Mouse (Mus musculus) heart, embryonic 12.5 days (tissue): ENCODE measurements at regions not wholly inside any gene's neighbourhood (a gene's known extent, or its start where the extent isn't known, plus 50 kb on each side); places are given as distances from the start of the nearest gene placed in this dataset.

Source experiments
- ATAC-seq: fragments of 200-750 bp; cut with Nextera tagmentation; 2 replicates; pipeline ENCODE4 v1.8.0; 2017; ENCODE audit warnings: moderate TSS enrichment, moderate library complexity; ENCODE audit not compliant: insufficient number of reproducible peaks, low FRiP score
- H3K27ac ChIP-seq: fragments of 300-500 bp; sonication (generic); 2 replicates; pipeline ENCODE4 v1.5.1; 2016; ENCODE audit warnings: mild to moderate bottlenecking, moderate library complexity; ENCODE audit not compliant: poor library complexity, severe bottlenecking
- H3K27me3 ChIP-seq: fragments of 300-500 bp; sonication (generic); replicated peaks from 2 replicates; pipeline ENCODE4 v1.6.1; 2016; ENCODE audit warnings: mild to moderate bottlenecking, moderate library complexity
- H3K36me3 ChIP-seq: fragments of 300-500 bp; sonication (generic); 2 replicates; pipeline ENCODE4 v1.6.1; 2016; ENCODE audit warnings: mild to moderate bottlenecking, moderate library complexity
- H3K4me1 ChIP-seq: fragments of 300-500 bp; sonication (generic); replicated peaks from 2 replicates; pipeline ENCODE4 v1.6.1; 2016; ENCODE audit warnings: mild to moderate bottlenecking
- H3K4me2 ChIP-seq: fragments of 300-500 bp; sonication (generic); 2 replicates; pipeline ENCODE4 v1.6.1; 2016; ENCODE audit warnings: mild to moderate bottlenecking, moderate library complexity
- H3K4me3 ChIP-seq: fragments of 300-500 bp; sonication (generic); 2 replicates; pipeline ENCODE4 v1.5.1; 2016; ENCODE audit warnings: mild to moderate bottlenecking
- H3K9ac ChIP-seq: fragments of 300-500 bp; sonication (generic); 2 replicates; pipeline ENCODE4 v1.6.1; 2016; ENCODE audit warnings: mild to moderate bottlenecking, moderate library complexity
- H3K9me3 ChIP-seq: fragments of 300-500 bp; sonication (generic); replicated peaks from 2 replicates; pipeline ENCODE4 v1.6.1; 2016; ENCODE audit warnings: mild to moderate bottlenecking, moderate library complexity
- WGBS: fragments of 180-500 bp; shearing (Covaris S2); methylation state at CpG from one replicate; pipeline ENCODE4 v1.1.7; 2016; 5-methylcytosine and 5-hydroxymethylcytosine counted together

DNA sequence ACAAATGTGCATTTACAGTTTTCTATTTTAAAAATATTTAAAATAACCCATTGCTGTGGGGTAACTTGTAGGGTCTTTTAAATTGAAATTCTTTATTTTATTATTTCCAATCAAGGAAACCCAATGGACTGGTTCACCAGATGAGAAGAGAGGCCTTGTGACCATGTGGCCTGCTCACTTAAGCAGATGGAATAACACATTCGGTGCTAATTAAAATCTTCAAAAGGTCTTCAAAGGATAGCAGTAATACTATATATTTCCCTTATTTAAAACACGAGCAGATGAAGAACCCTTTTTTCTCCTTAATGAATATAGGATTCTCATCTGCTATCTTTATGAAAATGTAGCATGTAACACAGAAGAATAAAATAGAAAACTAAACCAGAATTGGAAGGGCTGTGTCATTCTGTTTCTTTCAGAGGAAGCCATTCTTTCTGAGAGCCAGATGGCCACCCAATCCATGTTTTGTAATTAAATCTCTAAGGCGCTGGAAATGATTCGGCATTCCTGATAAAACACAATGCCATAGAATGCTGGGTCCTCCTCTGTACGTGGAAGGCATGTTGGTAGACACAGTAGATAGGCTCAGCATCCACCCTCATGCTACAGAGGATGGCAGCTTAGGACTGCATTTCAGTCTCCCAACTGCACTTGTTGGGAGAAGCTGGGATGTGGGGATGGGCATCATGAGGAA, 134.4 kb upstream of the Cttnbp2 start:
- ATAC-seq = no peak
- Histone ChIP-seq H3K36me3 (no peaks in the 10 kb centered on the region), H3K4me1 (peaks cover 9% of the 10 kb centered on the region; the same call in 1 of the 2 replicates), H3K9ac (no peak overlapping the region), H3K4me2 (no peak overlapping the region), H3K27me3 (no peaks in the 10 kb centered on the region), H3K27ac (no peak overlapping the region), H3K9me3 (no peaks in the 10 kb centered on the region), H3K4me3 (no peak overlapping the region)
- WGBS = 77% methylated on average over 5 of the region's 5 CpGs

DNA sequence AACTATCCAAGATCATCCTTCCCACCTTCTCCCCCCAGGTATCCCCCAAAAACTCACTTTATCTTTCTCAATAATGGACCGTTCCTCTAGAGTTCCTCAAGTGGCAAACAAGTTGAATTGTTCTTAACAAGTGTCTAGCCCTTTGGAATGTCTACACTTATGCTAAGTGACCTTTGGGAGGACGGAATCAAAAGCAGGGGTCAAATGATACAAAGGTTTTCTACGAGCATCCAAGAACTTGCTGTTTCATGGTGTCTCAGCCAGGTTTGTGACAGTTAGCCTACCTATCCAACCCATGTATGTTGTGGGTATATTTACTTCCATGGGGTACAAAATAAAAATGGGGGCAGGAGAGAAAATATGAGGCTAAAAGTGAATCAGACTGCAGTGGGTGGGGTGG, 136.7 kb upstream of the Cttnbp2 start:
- 70% methylated on average over 3 of the region's 3 CpGs for WGBS
- H3K9ac ChIP-seq = no peak overlapping the region
- ATAC-seq = no peak
- H3K4me3 ChIP-seq = no peak overlapping the region
- H3K4me1 ChIP-seq = peaks cover 9% of the 10 kb centered on the region; the same call in 1 of the 2 replicates
- H3K9me3 ChIP-seq = no peaks in the 10 kb centered on the region
- no peak overlapping the region for H3K27ac ChIP-seq
- H3K4me2 ChIP-seq = no peak overlapping the region
- no peaks in the 10 kb centered on the region for H3K27me3 ChIP-seq
- no peaks in the 10 kb centered on the region for H3K36me3 ChIP-seq

DNA sequence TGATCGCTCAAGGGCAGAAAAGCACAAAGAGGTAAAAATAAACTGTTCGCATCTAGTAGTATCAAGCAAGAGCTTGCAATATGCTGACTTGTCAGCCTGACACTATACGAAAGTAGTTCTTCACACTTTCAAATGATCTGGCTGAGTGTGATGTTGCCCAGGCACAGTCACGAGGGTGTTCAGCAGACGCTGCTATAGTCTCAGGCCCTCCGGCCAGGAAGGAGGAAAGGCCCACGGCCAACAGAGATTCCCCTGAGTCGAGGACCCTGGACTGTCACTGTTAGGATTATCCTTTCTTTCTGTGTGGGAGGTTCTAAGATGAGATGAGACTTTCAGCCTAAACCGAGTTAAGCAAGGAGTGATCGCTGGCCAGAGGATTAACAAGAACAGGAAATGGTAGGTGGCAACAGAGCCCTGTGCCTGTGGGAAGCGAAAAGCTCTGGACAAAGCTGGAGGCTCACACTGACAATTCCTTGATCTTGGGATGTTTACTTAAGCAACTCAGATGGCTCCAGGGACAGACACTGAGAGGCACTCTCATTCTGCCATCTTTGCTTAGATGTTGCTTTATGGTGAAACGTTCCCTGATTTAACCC, 137.5 kb upstream of the Cttnbp2 start:
- Histone ChIP-seq H3K27me3 (no peaks in the 10 kb centered on the region), H3K4me3 (no peak overlapping the region), H3K36me3 (no peaks in the 10 kb centered on the region), H3K4me2 (no peak overlapping the region), H3K27ac (no peak overlapping the region), H3K4me1 (peaks cover 9% of the 10 kb centered on the region; the same call in 1 of the 2 replicates), H3K9me3 (no peaks in the 10 kb centered on the region), H3K9ac (no peak overlapping the region)
- WGBS = 42% methylated on average over 12 of the region's 12 CpGs
- peak; percentile 45; the same call in 1 of the 2 replicates for ATAC-seq

DNA sequence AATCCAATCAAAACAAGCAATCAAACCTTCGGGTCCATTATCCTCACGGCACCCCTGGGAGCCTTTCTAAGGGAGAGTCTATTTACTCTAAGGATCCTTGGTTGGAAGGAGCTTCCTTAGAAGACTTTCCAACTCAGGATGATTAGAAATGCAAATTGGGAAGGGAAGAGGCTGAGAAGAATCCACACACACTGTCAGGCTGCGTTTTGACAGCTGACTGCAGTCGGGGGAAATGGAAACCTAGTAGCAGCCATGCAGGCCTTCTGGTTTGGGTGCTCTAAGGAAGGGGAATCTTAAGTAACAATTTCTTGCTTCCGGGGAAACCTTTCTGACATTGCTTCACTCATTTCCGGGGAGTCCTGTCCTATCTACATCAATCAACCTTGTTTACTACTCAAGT, 139.6 kb upstream of the Cttnbp2 start:
- H3K4me2 ChIP-seq = no peak overlapping the region
- no peaks in the 10 kb centered on the region for H3K27me3 ChIP-seq
- H3K4me1 ChIP-seq = peaks cover 9% of the 10 kb centered on the region; the same call in 1 of the 2 replicates
- no peak overlapping the region for H3K4me3 ChIP-seq
- 52% methylated on average over 6 of the region's 6 CpGs for WGBS
- H3K9me3 ChIP-seq = no peaks in the 10 kb centered on the region
- no peak overlapping the region for H3K9ac ChIP-seq
- ATAC-seq = no peak
- no peak overlapping the region for H3K27ac ChIP-seq
- no peaks in the 10 kb centered on the region for H3K36me3 ChIP-seq

DNA sequence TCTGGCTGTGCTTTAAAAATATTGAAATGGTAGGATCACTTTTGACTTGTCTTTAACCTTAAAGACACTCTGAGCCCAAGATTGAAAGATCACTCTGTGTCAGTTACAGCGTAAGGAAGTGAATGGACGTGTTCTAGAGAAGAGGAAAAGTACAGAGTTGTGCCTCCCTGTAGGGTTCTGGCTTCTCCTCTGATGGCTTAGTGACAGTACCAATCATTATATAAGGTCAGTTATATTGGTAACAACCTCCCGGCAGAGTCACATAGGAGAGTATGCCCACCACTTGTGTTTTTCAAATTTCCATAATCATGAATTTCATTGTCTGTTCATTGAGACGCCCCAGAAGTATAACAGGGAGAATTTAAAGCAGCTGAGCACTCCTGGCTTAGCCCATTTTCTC, 141.6 kb upstream of the Cttnbp2 start:
- no peaks in the 10 kb centered on the region for H3K36me3 ChIP-seq
- no peak overlapping the region for H3K4me3 ChIP-seq
- whole genome bisulfite sequencing = 77% methylated on average over 4 of the region's 4 CpGs
- ATAC-seq = no peak
- H3K4me2 ChIP-seq = no peak overlapping the region
- no peak overlapping the region for H3K27ac ChIP-seq
- no peak overlapping the region for H3K9ac ChIP-seq
- no peaks in the 10 kb centered on the region for H3K9me3 ChIP-seq
- peaks cover 9% of the 10 kb centered on the region; the same call in 1 of the 2 replicates for H3K4me1 ChIP-seq
- no peaks in the 10 kb centered on the region for H3K27me3 ChIP-seq

DNA sequence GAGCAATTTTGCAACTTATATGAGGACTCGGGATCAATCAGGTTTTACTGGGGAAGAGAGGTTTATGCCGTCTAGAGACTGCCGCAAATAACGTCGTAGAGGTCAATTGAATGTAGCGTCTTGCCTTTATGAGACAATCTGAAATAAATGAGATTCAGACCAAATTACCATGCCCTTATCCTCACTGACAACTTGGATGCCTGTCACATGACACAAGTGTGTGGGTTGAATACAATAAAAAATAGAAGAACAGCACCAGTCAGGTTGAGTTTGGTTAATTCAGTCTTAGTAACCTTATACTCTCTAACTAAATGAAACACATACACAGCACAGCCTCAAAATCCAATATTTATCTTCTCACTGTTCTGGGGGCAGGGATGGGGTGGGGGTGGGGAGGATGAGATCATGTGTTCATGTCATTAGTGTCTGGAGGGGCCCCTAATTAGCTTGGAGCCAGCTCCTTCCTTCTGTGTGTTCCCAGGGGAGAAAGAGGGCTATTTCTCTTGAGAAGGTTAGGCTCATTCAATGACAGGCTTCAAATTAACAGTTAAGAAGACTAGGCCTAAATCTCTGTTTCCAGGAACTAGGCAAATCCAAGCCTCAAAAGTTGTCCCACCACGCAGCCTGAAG, 142.2 kb upstream of the Cttnbp2 start:
- Histone ChIP-seq H3K9me3 (no peaks in the 10 kb centered on the region), H3K27me3 (no peaks in the 10 kb centered on the region), H3K4me3 (no peak overlapping the region), H3K4me2 (no peak overlapping the region), H3K9ac (no peak overlapping the region), H3K4me1 (peaks cover 9% of the 10 kb centered on the region; the same call in 1 of the 2 replicates), H3K27ac (no peak overlapping the region), H3K36me3 (no peaks in the 10 kb centered on the region)
- ATAC-seq = no peak
- WGBS = 86% methylated on average over 7 of the region's 7 CpGs

DNA sequence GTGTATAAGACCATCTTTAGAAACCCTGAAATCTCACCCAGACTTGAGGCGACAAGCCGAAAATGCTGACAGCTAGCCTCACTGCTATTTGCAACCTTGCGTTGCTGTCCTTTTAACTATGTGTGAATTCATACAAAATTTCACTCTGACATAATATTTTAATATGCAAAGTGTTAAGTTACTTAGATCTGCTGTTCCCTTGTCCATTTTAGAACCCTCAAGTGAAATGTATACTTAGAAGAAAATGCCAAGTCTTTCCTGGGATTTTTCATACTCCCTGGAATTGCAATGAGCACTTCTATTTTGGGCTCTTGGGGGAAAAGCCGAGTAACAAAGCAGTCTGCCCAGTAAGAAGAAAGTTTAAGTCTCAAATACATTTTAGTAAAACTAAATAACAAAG, 150.0 kb upstream of the Cttnbp2 start:
- Histone ChIP-seq H3K4me1 (no peaks in the 10 kb centered on the region), H3K9me3 (no peaks in the 10 kb centered on the region), H3K4me2 (no peak overlapping the region), H3K4me3 (no peak overlapping the region), H3K27ac (no peak overlapping the region), H3K27me3 (no peaks in the 10 kb centered on the region), H3K9ac (no peak overlapping the region), H3K36me3 (no peaks in the 10 kb centered on the region)
- WGBS = 79% methylated on average over 4 of the region's 4 CpGs
- ATAC-seq = no peak

DNA sequence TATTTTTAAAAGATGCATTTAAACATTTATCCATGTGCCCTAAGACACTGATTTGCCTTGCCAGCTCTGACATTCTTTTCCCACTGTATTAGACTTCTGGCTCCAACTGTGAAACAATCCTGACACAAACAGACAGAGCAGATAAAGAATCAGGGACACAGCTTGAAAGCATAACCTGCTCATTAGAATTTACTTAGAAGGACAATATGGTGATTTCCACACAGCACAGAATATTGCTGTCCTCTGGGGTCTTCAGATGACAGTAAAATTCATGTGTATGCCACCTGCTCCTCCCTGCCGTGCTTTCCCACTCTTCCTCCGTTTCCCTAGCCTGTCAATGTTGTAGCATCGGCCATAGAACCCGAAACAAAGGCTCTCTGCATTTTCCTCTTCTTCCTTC, 151.3 kb upstream of the Cttnbp2 start:
- no peaks in the 10 kb centered on the region for H3K36me3 ChIP-seq
- ATAC-seq = no peak
- no peaks in the 10 kb centered on the region for H3K4me1 ChIP-seq
- 66% methylated on average over 4 of the region's 4 CpGs for WGBS
- no peak overlapping the region for H3K9ac ChIP-seq
- no peaks in the 10 kb centered on the region for H3K9me3 ChIP-seq
- no peaks in the 10 kb centered on the region for H3K27me3 ChIP-seq
- H3K27ac ChIP-seq = no peak overlapping the region
- no peak overlapping the region for H3K4me2 ChIP-seq
- H3K4me3 ChIP-seq = no peak overlapping the region

DNA sequence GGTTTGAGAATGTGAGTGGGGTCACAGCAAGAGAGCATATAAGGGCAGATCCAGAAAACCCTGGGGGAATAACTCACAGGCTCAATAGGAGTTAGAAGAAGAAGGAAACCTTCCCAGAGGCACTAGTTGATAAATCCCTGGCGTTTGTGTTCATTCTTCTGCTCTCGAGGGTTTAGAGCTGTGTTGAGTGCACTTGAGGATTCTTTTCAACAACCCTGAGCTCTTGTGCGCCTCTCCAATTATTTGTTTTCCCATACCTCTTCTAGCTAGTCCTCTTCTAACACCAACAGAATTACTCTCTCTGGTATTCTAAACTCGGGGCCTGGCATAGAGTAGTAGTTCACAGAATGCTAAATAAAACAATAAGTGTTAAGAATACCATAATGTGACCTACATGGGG, 151.9 kb upstream of the Cttnbp2 start:
- ATAC-seq = no peak
- Histone ChIP-seq H3K9me3 (no peaks in the 10 kb centered on the region), H3K4me1 (no peaks in the 10 kb centered on the region), H3K4me3 (no peak overlapping the region), H3K27me3 (no peaks in the 10 kb centered on the region), H3K9ac (no peak overlapping the region), H3K4me2 (no peak overlapping the region), H3K36me3 (no peaks in the 10 kb centered on the region), H3K27ac (no peak overlapping the region)
- 41% methylated on average over 4 of the region's 4 CpGs for WGBS

DNA sequence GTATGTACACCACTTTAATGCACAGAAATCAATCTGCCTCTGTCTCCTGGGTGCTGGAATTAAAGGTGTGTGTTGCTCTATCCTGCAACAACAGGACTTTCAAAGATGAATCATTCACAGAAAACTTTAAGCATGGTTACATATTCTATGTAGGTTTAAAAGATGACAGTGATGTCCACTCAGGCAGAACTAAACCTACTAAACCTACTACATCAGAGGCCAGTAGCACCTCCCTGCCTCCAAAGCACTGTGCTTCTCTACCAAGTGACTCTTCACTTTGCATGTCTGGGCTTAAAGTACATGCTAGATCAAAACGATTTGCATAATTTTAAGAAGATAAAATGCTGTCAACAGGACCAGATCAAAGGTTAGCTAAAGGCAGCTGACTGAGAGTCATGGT, 156.0 kb upstream of the Cttnbp2 start:
- H3K27me3 ChIP-seq = no peaks in the 10 kb centered on the region
- H3K4me1 ChIP-seq = no peaks in the 10 kb centered on the region
- 55% methylated on average over 1 of the region's 1 CpGs for WGBS
- ATAC-seq = no peak
- no peak overlapping the region for H3K4me3 ChIP-seq
- no peak overlapping the region for H3K9ac ChIP-seq
- H3K27ac ChIP-seq = no peak overlapping the region
- H3K9me3 ChIP-seq = no peaks in the 10 kb centered on the region
- H3K4me2 ChIP-seq = no peak overlapping the region
- H3K36me3 ChIP-seq = no peaks in the 10 kb centered on the region

DNA sequence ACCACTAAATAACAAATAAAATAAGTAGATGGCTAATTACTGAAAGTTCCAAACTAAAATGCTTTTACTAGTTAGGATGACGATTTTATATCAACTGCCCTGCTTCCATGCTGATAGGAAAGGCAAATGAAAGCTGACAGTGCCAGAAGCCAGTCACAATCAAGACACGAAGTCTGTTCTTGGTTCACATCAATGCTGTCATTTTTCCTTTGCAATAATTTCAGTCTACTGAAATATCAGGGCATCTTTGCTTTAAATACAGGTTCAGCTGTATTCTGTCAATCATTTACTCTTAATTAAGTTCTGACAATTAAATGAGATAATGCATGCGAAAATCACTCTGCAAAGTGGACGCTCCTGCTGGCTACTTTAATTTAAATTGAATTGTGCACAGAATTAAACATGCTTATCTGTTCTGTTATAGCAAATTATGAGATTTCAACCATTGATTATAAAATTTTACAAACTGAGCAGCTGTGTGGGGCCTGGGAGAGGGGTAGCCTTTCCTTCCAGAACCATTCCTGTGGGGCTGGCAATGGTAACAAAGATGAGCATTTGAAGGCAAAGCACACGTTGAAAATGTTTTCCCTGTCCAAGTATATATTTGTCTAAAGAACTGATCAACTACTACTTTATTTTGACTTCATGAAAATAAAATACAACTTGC, 160.1 kb upstream of the Cttnbp2 start:
- H3K4me2 ChIP-seq = no peak overlapping the region
- H3K36me3 ChIP-seq = no peaks in the 10 kb centered on the region
- H3K9me3 ChIP-seq = no peaks in the 10 kb centered on the region
- H3K27ac ChIP-seq = no peak overlapping the region
- H3K4me3 ChIP-seq = no peak overlapping the region
- H3K27me3 ChIP-seq = no peaks in the 10 kb centered on the region
- 68% methylated on average over 5 of the region's 5 CpGs for WGBS
- no peak overlapping the region for H3K9ac ChIP-seq
- no peaks in the 10 kb centered on the region for H3K4me1 ChIP-seq
- no peak for ATAC-seq
